Mouse (Mus musculus) stomach, postnatal 0 days (tissue): ENCODE measurements around the gene Slc9a2. TPM values are rescaled to one million over a fixed set of nuclear protein-coding genes. Genes with fewer than 3 reads are reported as not detected.

Source experiments
- ATAC-seq: fragments of 200-750 bp; cut with Nextera tagmentation; 2 replicates; pipeline ENCODE4 v1.8.0; 2017; ENCODE audit not compliant: low FRiP score, low TSS enrichment
- DNase-seq: peaks from one replicate; pipeline ENCODE4 v3.0.0-alpha.2; 2016; ENCODE audit warnings: low spot score
- H3K27ac ChIP-seq: fragments of 300-500 bp; sonication (generic); replicated peaks from 2 replicates; pipeline ENCODE4 v1.5.1; 2014; ENCODE audit warnings: mild to moderate bottlenecking, control low read depth
- H3K27me3 ChIP-seq: fragments of 300-500 bp; sonication (generic); 2 replicates; pipeline ENCODE4 v1.6.1; 2014; ENCODE audit warnings: low read length; ENCODE audit not compliant: control insufficient read depth, insufficient read depth
- H3K36me3 ChIP-seq: fragments of 300-500 bp; sonication (generic); 2 replicates; pipeline ENCODE4 v1.6.1; 2014; ENCODE audit warnings: low read length, mixed read lengths; ENCODE audit not compliant: control insufficient read depth, insufficient read depth
- H3K4me1 ChIP-seq: fragments of 300-500 bp; sonication (generic); replicated peaks from 2 replicates; pipeline ENCODE4 v1.6.1; 2014; ENCODE audit warnings: antibody characterized with exemption; ENCODE audit not compliant: control insufficient read depth, insufficient read depth
- H3K4me2 ChIP-seq: fragments of 300-500 bp; sonication (generic); replicated peaks from 2 replicates; pipeline ENCODE4 v1.6.1; 2014; ENCODE audit warnings: low read depth, mild to moderate bottlenecking, control low read depth, moderate library complexity
- H3K4me3 ChIP-seq: fragments of 300-500 bp; sonication (generic); 2 replicates; pipeline ENCODE4 v1.5.1; 2014; ENCODE audit warnings: low read depth, low read length, control low read depth
- H3K9ac ChIP-seq: fragments of 300-500 bp; sonication (generic); 2 replicates; pipeline ENCODE4 v1.6.1; 2014; ENCODE audit warnings: mild to moderate bottlenecking, low read length, control low read depth, mixed read lengths
- H3K9me3 ChIP-seq: fragments of 300-500 bp; sonication (generic); 2 replicates; pipeline ENCODE4 v1.6.1; 2016; ENCODE audit warnings: low read length; ENCODE audit not compliant: control insufficient read depth
- CTCF ChIP-seq: IDR thresholded peaks from 2 replicates; pipeline ENCODE4 v1.5.1; 2016; ENCODE audit warnings: antibody characterized with exemption, low read depth, mild to moderate bottlenecking, moderate library complexity
- EP300 ChIP-seq: optimal IDR thresholded peaks from 2 replicates; pipeline ENCODE3; 2016; ENCODE audit warnings: antibody characterized with exemption
- WGBS: fragments of 180-500 bp; shearing (Covaris S2); extraction: QIAGEN DNeasy Blood & Tissue Kit; methylation state at CpG from one replicate; pipeline ENCODE4 v1.1.7; 2014; 5-methylcytosine and 5-hydroxymethylcytosine counted together
- polyA plus RNA-seq: library from polyadenylated mRNA; unstranded; fragments of >200 nt; fragmentation: Nextera tagmentation; extraction: Ambion mirVana; gene quantifications from 2 replicates; pipeline ENCODE4 v1.2.1, GENCODE M21; 2015

The Slc9a2 gene
- polyA plus RNA-seq, 1 experiment from 2014 or later = 13.9 TPM

- TF ChIP-seq EP300 (no peak), CTCF (peak; percentile 47; the same call in 1 of the 2 replicates)
- Histone ChIP-seq H3K4me1 (no peaks in the 10 kb centered on the region), H3K9ac (no peak overlapping the region), H3K36me3 (no peaks in the 10 kb centered on the region), H3K4me2 (no peak overlapping the region), H3K4me3 (no peak overlapping the region), H3K9me3 (no peaks in the 10 kb centered on the region), H3K27ac (no peak overlapping the region), H3K27me3 (no peaks in the 10 kb centered on the region)
- ATAC-seq = no peak
- no peak for DNase-seq
- 75% methylated on average over 13 of the region's 13 CpGs for WGBS
Observed at GRCm38 (mm10) chr1:40694296-40694695, 13.9 kb downstream of the Slc9a2 start.

GRCm38 (mm10) chr1:40696436-40696835, 16.1 kb downstream of the Slc9a2 start:
- no peak overlapping the region for H3K4me3 ChIP-seq
- H3K27me3 ChIP-seq = no peaks in the 10 kb centered on the region
- ATAC-seq (peak; percentile 89), DNase-seq (no peak)
- TF ChIP-seq CTCF (no peak), EP300 (no peak)
- 64% methylated on average over 3 of the region's 3 CpGs for WGBS
- H3K36me3 ChIP-seq = no peaks in the 10 kb centered on the region
- H3K9me3 ChIP-seq = no peaks in the 10 kb centered on the region
- H3K4me1 ChIP-seq = no peaks in the 10 kb centered on the region
- H3K27ac ChIP-seq = no peak overlapping the region
- H3K9ac ChIP-seq = no peak overlapping the region
- no peak overlapping the region for H3K4me2 ChIP-seq

GRCm38 (mm10) chr1:40705099-40705498, 24.7 kb downstream of the Slc9a2 start:
- H3K36me3 ChIP-seq = no peaks in the 10 kb centered on the region
- DNase-seq (no peak), ATAC-seq (no peak)
- no peak overlapping the region for H3K27ac ChIP-seq
- no peaks in the 10 kb centered on the region for H3K4me1 ChIP-seq
- no peaks in the 10 kb centered on the region for H3K9me3 ChIP-seq
- WGBS = 65% methylated on average over 4 of the region's 4 CpGs
- H3K4me2 ChIP-seq = no peak overlapping the region
- H3K27me3 ChIP-seq = no peaks in the 10 kb centered on the region
- TF ChIP-seq CTCF (no peak), EP300 (no peak)
- H3K4me3 ChIP-seq = no peak overlapping the region
- H3K9ac ChIP-seq = no peak overlapping the region

- Histone ChIP-seq H3K4me3 (no peak overlapping the region), H3K36me3 (no peaks in the 10 kb centered on the region), H3K4me2 (no peak overlapping the region), H3K9me3 (no peaks in the 10 kb centered on the region), H3K4me1 (no peaks in the 10 kb centered on the region), H3K9ac (no peak overlapping the region), H3K27ac (no peak overlapping the region), H3K27me3 (no peaks in the 10 kb centered on the region)
- ATAC-seq (no peak), DNase-seq (no peak)
- WGBS = 79% methylated on average over 9 of the region's 9 CpGs
- TF ChIP-seq CTCF = no peak
- no peak for TF ChIP-seq EP300
Observed at GRCm38 (mm10) chr1:40714950-40715349, 34.6 kb downstream of the Slc9a2 start.

- WGBS = 88% methylated on average over 10 of the region's 10 CpGs
- H3K4me3 ChIP-seq = no peak overlapping the region
- no peaks in the 10 kb centered on the region for H3K27me3 ChIP-seq
- no peak for TF ChIP-seq EP300
- TF ChIP-seq CTCF = no peak
- no peaks in the 10 kb centered on the region for H3K9me3 ChIP-seq
- no peak overlapping the region for H3K9ac ChIP-seq
- H3K4me2 ChIP-seq = no peak overlapping the region
- DNase-seq (no peak), ATAC-seq (no peak)
- no peaks in the 10 kb centered on the region for H3K36me3 ChIP-seq
- no peaks in the 10 kb centered on the region for H3K4me1 ChIP-seq
- H3K27ac ChIP-seq = no peak overlapping the region
Observed at GRCm38 (mm10) chr1:40726051-40726450, 45.7 kb downstream of the Slc9a2 start.

GRCm38 (mm10) chr1:40727404-40727803, 47.0 kb downstream of the Slc9a2 start:
- DNase-seq = no peak
- no peaks in the 10 kb centered on the region for H3K36me3 ChIP-seq
- TF ChIP-seq EP300 = no peak
- 84% methylated on average over 7 of the region's 7 CpGs for WGBS
- no peaks in the 10 kb centered on the region for H3K27me3 ChIP-seq
- no peak overlapping the region for H3K9ac ChIP-seq
- H3K9me3 ChIP-seq = no peaks in the 10 kb centered on the region
- no peak overlapping the region for H3K4me2 ChIP-seq
- no peak overlapping the region for H3K4me3 ChIP-seq
- H3K4me1 ChIP-seq = no peaks in the 10 kb centered on the region
- ATAC-seq = no peak
- H3K27ac ChIP-seq = no peak overlapping the region
